In the genomic region with DNA sequence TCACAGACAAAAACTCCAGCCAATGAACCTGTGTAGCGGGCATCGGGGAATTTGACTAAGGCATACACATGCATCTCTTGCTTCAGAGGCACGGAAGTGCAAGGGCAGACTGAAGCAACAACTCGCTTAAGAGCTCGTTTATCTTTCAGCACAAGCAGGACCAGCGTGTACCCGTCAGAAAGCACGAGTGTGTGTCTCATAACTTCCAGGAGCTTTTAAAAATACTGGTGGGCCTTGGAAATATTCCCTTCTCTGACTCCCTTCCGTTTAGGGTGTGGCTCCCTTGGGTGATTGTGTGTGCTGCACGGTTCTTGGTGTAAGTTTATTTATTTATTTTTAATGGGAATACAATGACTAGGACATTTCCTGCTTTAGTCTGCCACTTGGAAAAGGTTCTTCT, we compare ENCODE assay signal across 11 mouse cellular contexts. TPM values are rescaled to one million over a fixed set of nuclear protein-coding genes. Genes with fewer than 3 reads are reported as not detected.
DNase-seq lines count a peak whose midpoint lies in the region; ATAC-seq and TF ChIP-seq lines count a peak whose summit lies in the region.
"Had no signal": no experiment of that assay in that cellular context is flagged by ENCODE, and none has a peak within 500 bp of the region (broad histone marks: within the 10 kb centered on the region; RNA-seq: fewer than 3 reads in every experiment).

No protein-coding gene starts in this region.

- no peak for TF ChIP-seq CTCF in intestine, postnatal 0 days (IDR thresholded peaks at IDR 0.05; ENCODE audit: low read depth)

- H3K4me2 ChIP-seq in intestine, postnatal 0 days (replicated peaks; ENCODE audit: low read depth): no peak overlapping the region
- H3K4me2 ChIP-seq in intestine, embryonic 16.5 days (ENCODE audit: low read depth, low read length): no peak overlapping the region
- no peak overlapping the region for H3K4me2 ChIP-seq in heart, embryonic 12.5 days
- peak overlapping the region; percentile 34 for H3K4me2 ChIP-seq in myocyte (ENCODE audit: low read depth)
- H3K4me2 ChIP-seq: limb, embryonic 13.5 days had no signal

- H3K9ac ChIP-seq in intestine, postnatal 0 days (ENCODE audit: low read depth, low read length): no peak overlapping the region
- no peak overlapping the region for H3K9ac ChIP-seq in intestine, embryonic 16.5 days (ENCODE audit: low read depth, low read length)
- H3K9ac ChIP-seq in heart, embryonic 12.5 days: no peak overlapping the region
- H3K9ac ChIP-seq: limb, embryonic 13.5 days had no signal

- no peak for TF ChIP-seq POLR2A in myocyte (IDR thresholded peaks at IDR 0.05; ENCODE audit: insufficient read length, low read depth)

- H3K27me3 ChIP-seq in intestine, postnatal 0 days (replicated peaks; ENCODE audit: control insufficient read depth, insufficient read depth, low read length): no peaks in the 10 kb centered on the region
- H3K27me3 ChIP-seq in intestine, embryonic 16.5 days (replicated peaks; ENCODE audit: control insufficient read depth, insufficient read depth, low read length): no peaks in the 10 kb centered on the region
- no peaks in the 10 kb centered on the region for H3K27me3 ChIP-seq in heart, embryonic 12.5 days (replicated peaks)
- no peaks in the 10 kb centered on the region for H3K27me3 ChIP-seq in myocyte (ENCODE audit: control insufficient read depth, insufficient read depth, insufficient read length)
- H3K27me3 ChIP-seq in hindbrain, embryonic 10.5 days (ENCODE audit: insufficient read depth, poor library complexity, severe bottlenecking): no peaks in the 10 kb centered on the region
- H3K27me3 ChIP-seq: limb, embryonic 13.5 days; megakaryocyte, embryonic 14.5 days had no signal

- H3K9me3 ChIP-seq in intestine, postnatal 0 days (ENCODE audit: control insufficient read depth): no peaks in the 10 kb centered on the region
- H3K9me3 ChIP-seq in intestine, embryonic 16.5 days (ENCODE audit: control insufficient read depth, low read length): no peaks in the 10 kb centered on the region
- H3K9me3 ChIP-seq in heart, embryonic 12.5 days (replicated peaks): no peaks in the 10 kb centered on the region
- H3K9me3 ChIP-seq in hindbrain, embryonic 10.5 days: no peaks in the 10 kb centered on the region
- H3K9me3 ChIP-seq: limb, embryonic 13.5 days had no signal

- 61% methylated on average over 10 of the region's 10 CpGs for WGBS in intestine, postnatal 0 days
- 57% methylated on average over 10 of the region's 10 CpGs for WGBS in intestine, embryonic 16.5 days
- 40% methylated on average over 10 of the region's 10 CpGs for WGBS in heart, embryonic 12.5 days
- WGBS in hindbrain, embryonic 10.5 days: 84% methylated on average over 10 of the region's 10 CpGs

- peak overlapping the region; percentile 24; the same call in 1 of the 2 replicates for H3K27ac ChIP-seq in intestine, postnatal 0 days (ENCODE audit: low read depth, low read length)
- H3K27ac ChIP-seq in intestine, embryonic 16.5 days (ENCODE audit: low read length): no peak overlapping the region
- no peak overlapping the region for H3K27ac ChIP-seq in heart, embryonic 12.5 days (ENCODE audit: poor library complexity, severe bottlenecking)
- H3K27ac ChIP-seq in hindbrain, embryonic 10.5 days: no peak overlapping the region
- H3K27ac ChIP-seq: limb, embryonic 13.5 days had no signal

- no peaks in the 10 kb centered on the region for H3K79me2 ChIP-seq in myocyte (ENCODE audit: control insufficient read depth, insufficient read depth)

- H3K4me3 ChIP-seq in intestine, postnatal 0 days (ENCODE audit: low read depth, low read length): no peak overlapping the region
- no peak overlapping the region for H3K4me3 ChIP-seq in intestine, embryonic 16.5 days (ENCODE audit: low read length)
- no peak overlapping the region for H3K4me3 ChIP-seq in heart, embryonic 12.5 days
- no peak overlapping the region for H3K4me3 ChIP-seq in myocyte
- H3K4me3 ChIP-seq in hindbrain, embryonic 10.5 days: no peak overlapping the region
- H3K4me3 ChIP-seq: limb, embryonic 13.5 days had no signal

- DNase-seq in kidney, postnatal 10 days: peak; percentile 24
- no peak for DNase-seq in hindbrain, embryonic 10.5 days (ENCODE audit: low spot score)
- DNase-seq in right cerebral cortex, adult 2 months (ENCODE audit: low spot score in 2 of 2): no peak
- DNase-seq in liver: no peak
- DNase-seq: thymus, adult 18-20 months had no signal

- ATAC-seq in intestine, postnatal 0 days: no peak
- ATAC-seq in intestine, embryonic 16.5 days: no peak
- 0 out of 2 replicates have a peak, but pooled peaks have one; percentile 18 for ATAC-seq in heart, embryonic 12.5 days (ENCODE audit: insufficient number of reproducible peaks, low FRiP score)

- no peaks in the 10 kb centered on the region; the same call in 1 of the 2 replicates for H3K4me1 ChIP-seq in intestine, postnatal 0 days (replicated peaks; ENCODE audit: control insufficient read depth, insufficient read depth, low read length)
- H3K4me1 ChIP-seq in intestine, embryonic 16.5 days (ENCODE audit: control insufficient read depth, insufficient read depth, low read length): no peaks in the 10 kb centered on the region
- H3K4me1 ChIP-seq in heart, embryonic 12.5 days (replicated peaks): 0 out of 2 replicates have a peak, but pooled peaks cover 7% of the 10 kb centered on the region
- H3K4me1 ChIP-seq in hindbrain, embryonic 10.5 days (replicated peaks): no peaks in the 10 kb centered on the region
- H3K4me1 ChIP-seq: limb, embryonic 13.5 days had no signal

- no peaks in the 10 kb centered on the region for H3K36me3 ChIP-seq in intestine, postnatal 0 days (ENCODE audit: control insufficient read depth, insufficient read depth)
- no peaks in the 10 kb centered on the region for H3K36me3 ChIP-seq in intestine, embryonic 16.5 days (ENCODE audit: control insufficient read depth, insufficient read depth, low read length)
- no peaks in the 10 kb centered on the region for H3K36me3 ChIP-seq in heart, embryonic 12.5 days
- H3K36me3 ChIP-seq in myocyte (ENCODE audit: control insufficient read depth, insufficient read depth): no peaks in the 10 kb centered on the region
- H3K36me3 ChIP-seq in hindbrain, embryonic 10.5 days: no peaks in the 10 kb centered on the region
- H3K36me3 ChIP-seq: limb, embryonic 13.5 days had no signal

- H3ac ChIP-seq in myocyte (ENCODE audit: control insufficient read depth, insufficient read length): no peak overlapping the region

TF ChIP-seq in myocyte, 11 proteins besides CTCF, POLR2A, EP300 and RAD21:
- no peak for TF ChIP-seq TCF12 (IDR thresholded peaks at IDR 0.05; ENCODE audit: insufficient read depth, poor library complexity, severe bottlenecking)
- no peak for TF ChIP-seq SRF (IDR thresholded peaks at IDR 0.05; ENCODE audit: control insufficient read depth, insufficient read length, low read depth)
- no peak for TF ChIP-seq REST (IDR thresholded peaks at IDR 0.05; ENCODE audit: insufficient read depth, insufficient read length)
- TF ChIP-seq MYOD1 (IDR thresholded peaks at IDR 0.05; ENCODE audit: control insufficient read depth in 1 of 3, insufficient read length in 2 of 3, low read depth in 2 of 3): no peak
- TF ChIP-seq USF1 (IDR thresholded peaks at IDR 0.05; ENCODE audit: low read depth): no peak
- no peak for TF ChIP-seq TCF3 (IDR thresholded peaks at IDR 0.05; ENCODE audit: insufficient read length, low read depth)
- no peak for TF ChIP-seq E2F4 (IDR thresholded peaks at IDR 0.05; ENCODE audit: insufficient read depth)
- TF ChIP-seq POLR2AphosphoS2 (IDR thresholded peaks at IDR 0.05; ENCODE audit: insufficient read length, low read depth): no peak
- no peak for TF ChIP-seq CEBPB (IDR thresholded peaks at IDR 0.05; ENCODE audit: insufficient read depth, poor library complexity, severe bottlenecking)
- TF ChIP-seq MYOG (IDR thresholded peaks at IDR 0.05; ENCODE audit: control insufficient read depth in 1 of 3, insufficient read depth in 1 of 3, insufficient read length in 2 of 3, low read depth in 2 of 3): no peak
TF ChIP-seq in myocyte: peak in this region for 0.

RNA-seq across cellular contexts. Expression of gene Clic5, which starts 41.7 kb away (rescaled TPM):
- 20.8 and 26.8 TPM in 2 replicates for polyA plus RNA-seq in intestine, postnatal 0 days (2015; fragmentation: Nextera tagmentation; extraction: Ambion mirVana)
- polyA plus RNA-seq in intestine, embryonic 16.5 days (2015; fragmentation: Nextera tagmentation; extraction: Ambion mirVana): 25.9 and 31.2 TPM in 2 replicates
- 10.2 and 10.6 TPM in 2 replicates for polyA plus RNA-seq in heart, embryonic 12.5 days (2016; fragmentation: Nextera tagmentation; extraction: Ambion mirVana)
- 1.9 TPM for polyA plus RNA-seq in myocyte (2012; fragmentation: generic; extraction: Trizol)
- polyA plus RNA-seq in hindbrain, embryonic 10.5 days (2016; fragmentation: Nextera tagmentation; extraction: Ambion mirVana): 0.17 and 0.29 TPM in 2 replicates
